Mouse (Mus musculus) left cerebral cortex, adult 2 months (tissue): Measurements from ENCODE around the gene Il27. TPM values are rescaled to one million over a fixed set of nuclear protein-coding genes. Genes with fewer than 3 reads are reported as not detected.
"Not testable (repeated sequence)": the region's sequence is repeated elsewhere in the genome, so short reads cannot be mapped to it uniquely, and the experiment has no call there.

Experiments
- DNase-seq, 2 experiments: peaks; one replicate each; pipeline ENCODE4 v3.0.0; 2021 to 2022; ENCODE audit warnings: low spot score in 2 of 2, mixed read lengths in 1 of 2; ENCODE audit errors: extremely low spot score in 1 of 2
- H3K27ac ChIP-seq: fragments of 200-600 bp; 2 replicates; pipeline ENCODE4 v1.8.1; 2022
- H3K4me3 ChIP-seq: fragments of 200-600 bp; 2 replicates; pipeline ENCODE4 v1.8.1; 2022
- CTCF ChIP-seq: fragments of 200-600 bp; IDR thresholded peaks from 2 replicates; pipeline ENCODE4 v1.8.1; 2022; ENCODE audit warnings: antibody characterized with exemption, mild to moderate bottlenecking, moderate library complexity
- intact Hi-C: fragments of 180-260 bp; cut with DNase I; formaldehyde crosslinking; loops from one replicate; pipeline ENCODE4 v1.15.1; 2025
- long read RNA-seq, 2 experiments: library from polyadenylated mRNA; stranded (forward); transcript quantifications; one replicate each; pipeline ENCODE4 v2.0.0; 2021; ENCODE audit warnings: borderline mapping rate in 2 of 2
- total RNA-seq, 2 experiments: library from RNA; stranded (reverse); gene quantifications; 2 replicates each; pipeline ENCODE4 v1.2.3; 2021

The Il27 gene
- not detected for total RNA-seq
- long read RNA-seq, experiment 1 = 0 reads
- long read RNA-seq, experiment 2 = 0 reads

DNA sequence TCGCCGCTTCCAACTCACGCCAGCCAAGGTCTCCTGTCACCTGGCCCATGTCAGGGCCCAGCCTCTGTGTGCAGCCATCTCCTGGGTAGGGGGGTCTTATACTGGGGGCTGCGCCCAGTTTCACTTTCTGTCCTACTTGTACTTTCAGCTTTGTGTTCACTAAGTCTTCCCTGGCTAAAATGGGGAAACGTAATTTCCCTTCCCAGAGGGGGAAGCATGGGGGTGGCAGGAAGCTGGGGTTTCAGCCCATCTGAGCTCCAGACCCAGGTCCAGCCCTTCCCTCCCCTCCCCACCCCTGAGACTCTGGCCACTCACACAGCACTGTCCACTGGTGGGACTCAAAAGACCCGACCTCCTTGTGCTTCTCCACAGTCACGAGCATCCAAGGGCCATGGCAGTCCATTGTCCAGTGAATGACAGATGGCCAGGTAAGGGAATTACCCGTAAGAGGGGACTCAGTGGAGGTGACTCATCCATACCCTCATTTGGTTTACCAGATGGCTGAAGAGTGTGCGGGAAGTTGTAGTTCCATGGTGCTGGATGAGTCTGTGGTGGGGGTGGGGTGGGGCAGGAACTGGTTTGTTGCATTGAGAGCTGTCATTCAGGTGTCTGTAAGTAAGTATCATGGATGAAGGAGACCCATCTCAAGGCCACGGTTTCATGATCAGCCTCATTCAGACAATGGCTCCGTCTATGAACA, at the start of gene Il27:
Gene Il27, minus strand, starts transcription at position 80 of the 700 bp plus-strand sequence.
- TF ChIP-seq CTCF = no peak
- no peak for DNase-seq
- intact Hi-C loops = no loop called here
- Histone ChIP-seq H3K4me3 (no peak within 1 kb of the TSS), H3K27ac (no peak within 1 kb of the TSS)

- DNase-seq = no peak
- no peak overlapping the region for H3K27ac ChIP-seq
- intact Hi-C loops = loop anchor here (10.0 kb wide), 1 partner anchor 470 kb away; no protein-coding TSS in a partner anchor
- TF ChIP-seq CTCF = no peak
- H3K4me3 ChIP-seq = no peak overlapping the region
Measured at GRCm38 (mm10) chr7:126644345-126644744, 49.6 kb upstream of the Il27 start.

DNA sequence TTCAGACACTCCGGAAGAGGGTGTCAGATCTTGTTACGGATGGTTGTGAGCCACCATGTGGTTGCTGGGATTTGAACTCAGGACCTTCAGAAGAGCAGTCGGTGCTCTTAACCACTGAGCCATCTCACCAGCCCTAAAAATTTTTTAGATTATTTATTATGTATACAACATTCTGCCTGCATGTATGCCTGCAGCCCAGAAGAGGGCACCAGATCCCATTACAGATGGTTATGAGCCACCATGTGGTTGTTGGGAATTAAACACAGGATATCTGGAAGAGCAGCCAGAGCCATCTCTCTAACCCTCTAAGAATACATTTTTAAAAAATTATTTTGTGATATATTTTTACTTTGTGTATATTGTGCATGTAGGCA, 48.5 kb upstream of the Il27 start:
- not testable (repeated sequence) for H3K27ac ChIP-seq, H3K4me3 ChIP-seq
- peak in 1 of 2 experiments; percentile 13 for DNase-seq
- intact Hi-C loops = loop anchor here (10.0 kb wide), 1 partner anchor 472 kb away; no protein-coding TSS in a partner anchor
- TF ChIP-seq CTCF = peak; percentile 62

DNA sequence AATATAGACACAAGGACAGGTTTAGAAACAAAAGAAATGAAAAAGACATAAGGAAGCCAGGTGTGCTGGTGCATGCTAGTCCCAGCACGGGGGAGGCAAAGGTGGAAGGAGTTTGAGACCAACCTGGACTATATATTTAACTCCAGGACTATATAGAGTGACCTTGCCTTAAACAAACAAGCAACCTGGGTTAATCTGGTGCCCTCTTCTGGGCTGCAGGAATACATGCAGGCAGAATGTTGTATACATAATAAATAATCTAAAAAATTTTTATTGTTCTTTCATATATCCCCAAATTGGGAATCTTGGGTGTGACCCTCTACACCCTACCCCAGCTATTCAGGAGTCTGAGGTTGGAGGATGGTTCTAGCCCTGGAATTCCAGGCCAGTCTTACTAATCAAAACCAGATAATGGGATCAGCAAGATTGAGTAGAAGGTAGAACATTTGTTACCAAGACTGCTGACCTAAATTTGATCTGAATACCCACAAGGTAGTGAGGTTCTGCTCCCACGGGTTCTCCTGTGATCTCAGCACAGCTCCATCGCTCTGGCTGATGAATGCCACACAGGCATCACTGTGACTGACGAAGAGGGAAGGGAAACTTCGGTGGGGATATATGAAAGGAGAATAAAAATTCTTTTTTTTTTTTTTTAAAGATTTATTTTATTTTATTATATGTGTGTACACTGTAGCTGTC, 48.0 kb upstream of the Il27 start:
- DNase-seq = no peak
- intact Hi-C loops = loop anchor here (10.0 kb wide), 1 partner anchor 472 kb away; no protein-coding TSS in a partner anchor
- no peak overlapping the region for H3K27ac ChIP-seq
- H3K4me3 ChIP-seq = no peak overlapping the region
- TF ChIP-seq CTCF = peak; percentile 8; the same call in 1 of the 2 replicates

GRCm38 (mm10) chr7:126636733-126637520, 42.2 kb upstream of the Il27 start:
- H3K27ac ChIP-seq = no peak overlapping the region
- DNase-seq = peak; percentile 17 to 20
- intact Hi-C loops = loop anchor here (2.0 kb wide), 2 partner anchors 50 to 58 kb away; no protein-coding TSS in a partner anchor
- peak; percentile 77 for TF ChIP-seq CTCF
- no peak overlapping the region for H3K4me3 ChIP-seq

GRCm38 (mm10) chr7:126635375-126635774, 40.6 kb upstream of the Il27 start:
- no peak for DNase-seq
- intact Hi-C loops = no loop called here
- no peak overlapping the region for H3K4me3 ChIP-seq
- no peak for TF ChIP-seq CTCF
- no peak overlapping the region for H3K27ac ChIP-seq

DNA sequence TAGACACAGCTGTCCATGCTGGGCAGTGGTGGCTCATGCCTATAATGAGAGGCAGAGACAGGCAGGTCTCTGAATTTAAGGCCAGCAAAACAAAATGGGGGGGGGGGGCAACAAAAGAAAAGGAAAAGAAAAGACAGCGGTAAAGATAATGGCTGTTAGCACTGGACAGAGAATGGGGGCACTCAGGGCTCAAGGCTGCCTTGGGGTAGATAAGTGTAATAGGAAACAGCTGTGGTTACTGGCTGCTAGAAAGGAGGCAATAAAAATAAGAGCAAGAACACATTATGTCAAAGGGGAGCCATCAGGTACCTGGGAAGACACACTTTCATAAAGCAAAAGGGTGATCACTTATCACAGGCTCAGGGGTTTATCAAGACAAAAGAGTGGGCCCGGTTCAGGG, 37.7 kb upstream of the Il27 start:
- Histone ChIP-seq H3K4me3 (no peak overlapping the region), H3K27ac (no peak overlapping the region)
- DNase-seq = no peak
- intact Hi-C loops = no loop called here
- TF ChIP-seq CTCF = no peak

GRCm38 (mm10) chr7:126630824-126631518, 36.2 kb upstream of the Il27 start, which contains the start of gene Nupr1:
TSS of gene Nupr1 (minus strand) at chr7:126630861.
- TF ChIP-seq CTCF = no peak
- H3K4me3 ChIP-seq = no peak within 1 kb of the TSS
- no peak for DNase-seq
- intact Hi-C loops = no loop called here
- H3K27ac ChIP-seq = no peak within 1 kb of the TSS

DNA sequence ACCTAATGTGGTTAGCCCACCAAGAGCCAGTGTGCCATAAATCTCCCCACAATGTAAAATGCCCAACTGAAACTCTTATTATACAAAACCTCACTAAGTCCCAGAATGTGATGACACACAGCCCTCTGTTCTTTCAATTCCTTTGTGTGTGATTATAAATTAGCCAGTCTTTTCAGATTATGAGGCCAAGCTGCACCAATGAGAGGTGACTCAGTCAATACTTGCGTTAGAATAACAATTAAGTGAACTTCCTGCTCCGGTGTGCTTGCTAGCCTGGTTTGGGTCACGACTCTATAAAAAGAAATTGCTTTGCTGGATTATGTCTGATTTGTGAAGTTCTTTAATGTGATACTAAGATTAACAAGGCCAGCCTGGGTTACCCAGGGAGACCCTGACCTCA, 35.2 kb upstream of the Il27 start:
- intact Hi-C loops = no loop called here
- no peak overlapping the region for H3K27ac ChIP-seq
- no peak for DNase-seq

DNA sequence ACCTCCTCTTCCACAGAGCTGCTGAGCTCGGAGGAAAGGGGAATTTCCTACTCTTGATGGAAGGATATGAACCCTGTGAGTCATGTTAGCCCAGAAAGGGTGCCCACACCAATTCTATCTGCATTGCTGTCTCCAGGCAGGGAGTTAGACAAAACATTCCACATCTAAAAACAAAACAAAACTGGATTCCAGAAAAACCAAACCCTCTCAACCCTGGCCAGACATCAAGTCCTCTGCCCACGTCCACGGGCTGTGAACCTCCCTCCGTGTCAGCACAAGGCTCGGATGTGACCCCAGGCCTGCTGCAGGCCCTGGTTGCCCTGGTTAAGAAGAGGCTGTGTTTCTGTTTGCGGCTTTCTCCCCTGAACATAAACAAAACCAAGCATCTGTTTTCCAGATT, 33.4 kb upstream of the Il27 start:
- DNase-seq = no peak
- intact Hi-C loops = no loop called here
- no peak overlapping the region for H3K27ac ChIP-seq
- H3K4me3 ChIP-seq = no peak overlapping the region
- no peak for TF ChIP-seq CTCF

More for the DNA sequence above, 35.2 kb upstream of the Il27 start:
- no peak overlapping the region for H3K4me3 ChIP-seq
- TF ChIP-seq CTCF = no peak

DNA sequence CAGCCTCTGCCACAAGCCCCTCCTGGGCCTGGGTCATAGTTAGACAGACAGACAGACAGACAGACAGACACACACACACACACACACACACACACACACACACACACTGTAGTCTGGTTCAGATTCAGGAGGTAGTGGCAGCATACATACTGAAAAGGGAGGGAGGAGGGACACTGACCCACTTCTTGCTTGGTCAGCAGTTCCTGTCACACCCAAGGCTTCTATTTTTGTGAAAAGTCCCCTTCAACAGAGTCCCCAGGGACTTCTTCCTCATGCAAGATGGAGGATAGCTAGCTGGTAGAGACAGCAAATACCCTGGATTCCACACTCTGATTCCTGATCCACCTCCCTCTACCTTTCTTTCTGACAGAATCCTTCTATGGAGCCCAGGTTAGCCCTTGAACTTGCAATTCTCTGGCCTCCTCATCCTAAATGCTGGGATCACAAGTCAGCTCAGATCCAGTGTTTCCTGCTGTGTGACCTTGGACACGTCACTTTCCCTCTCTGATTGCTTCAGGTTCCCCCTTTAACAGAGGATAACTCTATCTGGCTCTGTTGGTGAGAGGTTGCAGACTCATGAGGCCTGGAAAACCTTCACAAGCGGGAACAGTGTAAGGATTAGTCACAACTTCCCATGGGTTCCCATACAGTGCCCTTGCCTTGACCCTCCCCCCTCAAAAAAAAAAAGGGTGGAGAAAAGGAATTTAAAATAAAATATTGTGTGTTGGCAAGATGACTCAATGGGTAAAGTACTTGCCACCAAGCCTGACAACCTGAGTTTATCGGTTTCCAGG, 31.3 kb upstream of the Il27 start:
- intact Hi-C loops = no loop called here

More for the DNA sequence above, 31.3 kb upstream of the Il27 start:
- no peak for TF ChIP-seq CTCF
- DNase-seq = no peak
- H3K4me3 ChIP-seq = no peak overlapping the region
- no peak overlapping the region for H3K27ac ChIP-seq
